Mouse (Mus musculus) gastrocnemius, postnatal 14 days (tissue): ENCODE results near the gene Ctsq. TPM values are rescaled to one million over a fixed set of nuclear protein-coding genes. Genes with fewer than 3 reads are reported as not detected.
"Not testable (repeated sequence)": the region's sequence is repeated elsewhere in the genome, so short reads cannot be mapped to it uniquely, and the experiment has no call there.

Source experiments
- DNase-seq: peaks from one replicate; pipeline ENCODE4 v3.0.0; 2021; ENCODE audit warnings: mixed read lengths
- intact Hi-C: fragments of 180-260 bp; cut with DNase I; formaldehyde crosslinking; loops from one replicate; pipeline ENCODE4 v1.15.1; 2025; ENCODE audit warnings: low total_unique reads
- long read RNA-seq, 2 experiments: library from polyadenylated mRNA; stranded (forward); transcript quantifications; one replicate each; pipeline ENCODE4 v2.0.0; 2021
- total RNA-seq, 2 experiments: library from RNA; stranded (reverse); gene quantifications; 2 replicates each; pipeline ENCODE4 v1.2.3; 2021

The Ctsq gene
- total RNA-seq: not detected
- long read RNA-seq, experiment 1: 0 reads
- long read RNA-seq, experiment 2: 0 reads

DNA sequence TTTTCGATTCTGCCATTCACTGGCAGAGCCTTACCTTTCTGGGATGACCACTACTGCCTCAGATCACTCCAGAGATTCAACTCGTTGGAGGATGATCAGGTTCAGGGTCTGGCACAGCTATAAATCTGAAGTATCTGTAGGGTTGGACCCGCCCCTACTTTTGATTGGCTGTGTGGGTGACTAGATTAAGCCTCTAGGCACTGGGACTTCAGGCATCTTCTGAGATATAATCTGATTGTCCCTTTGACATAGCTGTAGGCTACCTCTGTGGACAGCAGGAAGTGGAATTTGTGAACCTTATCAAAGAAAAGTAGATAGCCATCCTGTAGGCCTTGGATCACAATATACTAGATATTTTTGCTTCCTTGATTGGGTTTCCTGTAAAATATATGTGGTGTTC lies at the start of gene Ctsq:
Ctsq (minus strand) TSS at position 101 of the 400 bp plus-strand sequence.
- DNase-seq: no peak
- intact Hi-C loops: no loop called here

GRCm38 (mm10) chr13:61022785-61023184 lies 17.6 kb downstream of the Ctsq start:
- DNase-seq: no peak
- intact Hi-C loops: no loop called here

DNA sequence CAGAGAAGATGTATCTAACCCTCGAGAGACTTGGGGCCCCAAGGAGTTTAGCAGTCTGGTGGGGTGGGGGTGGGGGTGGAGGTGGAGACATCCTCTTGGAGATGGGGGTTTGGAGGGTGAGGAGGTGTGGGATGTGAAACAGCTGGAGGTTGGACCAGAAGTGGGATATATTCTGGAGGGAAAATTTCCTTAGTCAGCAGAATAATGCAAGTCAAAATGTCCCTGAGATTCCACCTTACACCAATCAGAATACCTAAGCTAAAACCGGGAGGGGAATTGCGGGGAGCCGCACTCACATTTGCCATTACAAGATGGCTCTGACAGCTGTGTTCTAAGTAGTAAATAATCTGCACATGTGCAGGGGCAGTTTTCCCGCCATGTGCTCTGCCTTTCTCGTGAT lies 18.6 kb downstream of the Ctsq start:
- intact Hi-C loops: no loop called here
- DNase-seq: no peak

DNA sequence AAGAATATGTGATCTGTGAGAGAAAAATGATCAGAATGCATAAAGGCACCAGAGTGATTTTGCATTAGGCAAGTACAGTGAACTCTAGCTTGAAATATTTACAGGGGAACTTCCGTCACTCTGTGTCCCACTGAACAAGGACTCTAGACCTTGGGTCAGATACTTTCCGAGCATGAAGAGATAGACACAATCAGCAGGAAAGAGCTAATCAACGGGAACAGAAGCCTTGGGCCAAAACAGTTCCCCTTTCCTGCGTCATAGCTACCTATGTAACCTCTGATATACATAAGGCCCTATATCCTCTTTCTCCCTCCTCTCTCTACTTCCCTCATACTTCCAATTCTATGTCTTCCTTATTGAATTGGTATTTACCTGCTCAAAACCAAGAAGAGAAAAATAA lies 30.3 kb downstream of the Ctsq start:
- intact Hi-C loops: no loop called here
- DNase-seq: no peak

- intact Hi-C loops: no loop called here
- no peak for DNase-seq
These were observed 34.6 kb downstream of the Ctsq start, which contains the start of gene Ctsj for GRCm38 (mm10) chr13:61005859-61006258. TSS of gene Ctsj (minus strand) at chr13:61005959.

DNA sequence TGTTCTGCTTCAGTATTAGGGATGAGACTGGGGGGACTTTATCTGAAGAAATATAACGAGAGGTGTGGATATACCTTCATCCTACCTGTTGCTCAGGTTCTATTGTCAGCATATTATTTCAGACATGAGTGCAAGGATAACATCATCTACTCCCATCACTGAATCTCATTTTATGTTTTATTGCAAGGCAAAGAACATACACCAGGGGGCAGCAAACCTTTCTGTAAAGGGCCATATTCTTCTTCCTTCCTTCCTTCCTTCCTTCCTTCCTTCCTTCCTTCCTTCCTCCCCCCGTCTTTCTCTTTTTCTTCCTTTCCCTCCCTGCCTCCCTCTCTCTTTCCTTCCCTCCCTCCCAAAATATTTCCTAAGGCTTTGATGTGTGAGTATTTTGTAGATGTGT lies 42.8 kb downstream of the Ctsq start:
- intact Hi-C loops: no loop called here
- no peak for DNase-seq

DNA sequence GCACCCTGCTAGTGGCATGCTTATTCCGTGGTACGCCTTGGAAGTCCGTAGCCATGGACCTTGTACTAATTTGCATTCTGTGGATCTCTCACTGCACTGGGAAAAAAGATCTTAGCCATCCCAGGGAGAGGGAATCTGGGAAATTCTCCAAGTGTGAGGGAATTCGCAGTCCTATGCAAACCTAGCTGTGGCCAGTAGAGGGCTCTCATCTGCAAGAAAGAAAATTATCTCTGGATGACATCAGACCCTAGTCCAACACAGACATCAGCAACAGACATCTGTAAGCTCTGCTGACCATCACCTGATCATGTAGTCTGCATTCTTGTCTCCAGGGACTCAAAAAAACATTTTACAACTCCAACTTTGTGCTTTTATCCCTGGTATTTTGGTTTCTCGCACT lies 53.5 kb downstream of the Ctsq start:
- DNase-seq, intact Hi-C loops: not testable (repeated sequence)

Other genes starting within 250 kb of the Ctsq start
- not detected for gene Ctsll3, start 237.8 kb downstream of the Ctsq start, total RNA-seq
- gene 4930486L24Rik, start 176.2 kb downstream of the Ctsq start, total RNA-seq: under 1 TPM in 1 of 2 experiments, not detected in 1; 0.51 TPM
- gene Gm49392, start 143.7 kb downstream of the Ctsq start, total RNA-seq: under 1 TPM in 1 of 2 experiments, not detected in 1; 0.66 TPM
- gene Ctla2b, start 143.2 kb downstream of the Ctsq start, total RNA-seq: 1 to 10 TPM; 2.0 to 3.8 TPM
- not detected for gene Tpbpb, start 135.8 kb downstream of the Ctsq start, total RNA-seq
- not detected for gene Gm49393, start 105.0 kb downstream of the Ctsq start, total RNA-seq
- 1 to 10 TPM in 1 of 2 experiments, under 1 TPM in 1; 0.76 to 2.7 TPM for gene Gm49391, start 104.1 kb downstream of the Ctsq start, total RNA-seq
- gene Ctla2a, start 104.0 kb downstream of the Ctsq start, total RNA-seq: 10 to 100 TPM; 24.7 to 73.3 TPM
- gene Tpbpa, start 98.6 kb downstream of the Ctsq start, total RNA-seq: not detected
- gene Ctsj, start 34.7 kb downstream of the Ctsq start, total RNA-seq: not detected
- not detected for gene Ctsr, start 123.6 kb upstream of the Ctsq start, total RNA-seq
- not detected for gene Cts6, start 162.8 kb upstream of the Ctsq start, total RNA-seq
- gene Cts8, start 214.7 kb upstream of the Ctsq start, total RNA-seq: not detected
- not detected for gene Gm49398, start 248.2 kb upstream of the Ctsq start, total RNA-seq